Mouse (Mus musculus) ES-E14 (cell line): ENCODE data around the gene Plxdc1. TPM values are rescaled to one million over a fixed set of nuclear protein-coding genes. Genes with fewer than 3 reads are reported as not detected.

Experiments used
- DNase-seq: peaks from one replicate; pipeline ENCODE4 v3.0.0-alpha.2; 2013; ENCODE audit warnings: low read depth, low spot score
- H3K27ac ChIP-seq: 2 replicates; pipeline ENCODE4 v1.5.1; 2012; ENCODE audit warnings: low read depth, mild to moderate bottlenecking, low read length, moderate library complexity, mixed read lengths; ENCODE audit not compliant: poor library complexity, insufficient read depth, severe bottlenecking
- H3K36me3 ChIP-seq: 2 replicates; pipeline ENCODE4 v1.6.1; 2012; ENCODE audit warnings: mild to moderate bottlenecking, low read length, moderate library complexity, mixed read lengths; ENCODE audit not compliant: control insufficient read depth, poor library complexity, insufficient read depth, severe bottlenecking
- H3K4me1 ChIP-seq, 2 experiments: fragments of 150-350 bp in 1 of 2; sonication (generic) in 1 of 2; 2 replicates each; pipeline ENCODE4 v1.6.1; 2012; ENCODE audit warnings: low read length in 2 of 2, mild to moderate bottlenecking in 1 of 2, mixed read lengths in 1 of 2; ENCODE audit not compliant: control insufficient read depth in 2 of 2, insufficient read depth in 2 of 2, poor library complexity in 1 of 2
- H3K4me3 ChIP-seq, 2 experiments: fragments of 150-350 bp in 1 of 2; sonication (generic) in 1 of 2; 2 replicates each; pipeline ENCODE4 v1.5.1; 2012; ENCODE audit warnings: low read length in 2 of 2, low read depth in 1 of 2, mild to moderate bottlenecking in 1 of 2, mixed read lengths in 1 of 2; ENCODE audit not compliant: insufficient read depth in 1 of 2, poor library complexity in 1 of 2, severe bottlenecking in 1 of 2
- H3K9ac ChIP-seq: 2 replicates; pipeline ENCODE4 v1.6.1; 2012; ENCODE audit warnings: low read depth, mild to moderate bottlenecking, low read length, mixed read lengths; ENCODE audit not compliant: poor library complexity, insufficient read depth, severe bottlenecking
- H3K9me3 ChIP-seq: fragments of 150-350 bp; sonication (generic); 2 replicates; pipeline ENCODE4 v1.6.1; 2012; ENCODE audit warnings: low read depth, mild to moderate bottlenecking, low read length; ENCODE audit not compliant: control insufficient read depth, insufficient read depth
- CHD2 ChIP-seq: IDR thresholded peaks from 2 replicates; pipeline ENCODE4 v1.6.1; 2014; ENCODE audit warnings: mild to moderate bottlenecking, low read depth, low read length, inconsistent platforms
- HCFC1 ChIP-seq: IDR thresholded peaks from 2 replicates; pipeline ENCODE4 v1.6.1; 2012; ENCODE audit warnings: low read length, inconsistent platforms, borderline replicate concordance; ENCODE audit not compliant: insufficient read depth
- MAFK ChIP-seq: IDR thresholded peaks from 2 replicates; pipeline ENCODE4 v1.6.1; 2014; ENCODE audit warnings: mild to moderate bottlenecking, low read depth, low read length, inconsistent platforms; ENCODE audit not compliant: insufficient read depth
- ZC3H11A ChIP-seq: IDR thresholded peaks from 2 replicates; pipeline ENCODE4 v1.6.1; 2012; ENCODE audit warnings: low read depth, mild to moderate bottlenecking, inconsistent platforms, low read length, borderline replicate concordance
- ZNF384 ChIP-seq: IDR thresholded peaks from 2 replicates; pipeline ENCODE4 v1.6.1; 2012; ENCODE audit warnings: low read depth, low read length, inconsistent platforms
- in situ Hi-C, 2 experiments: fragments of 600-800 bp; cut with MboI; formaldehyde crosslinking; loops; one replicate each; pipeline ENCODE4 v1.15.1; 2025; ENCODE audit warnings: low sequenced_read_pairs in 2 of 2, inconsistent platforms in 1 of 2; ENCODE audit not compliant: unreplicated experiment in 2 of 2
- total RNA-seq: library from RNA; depleted of rRNA; stranded (reverse); fragments of 300-350 nt; gene quantifications from 2 replicates; pipeline ENCODE4 v1.2.3, GENCODE M21; 2012

The Plxdc1 gene
- total RNA-seq, 1 experiment: 2.5 TPM

GRCm38 (mm10) chr11:97994539-97995100 is 8.4 kb upstream of the Plxdc1 start:
- peak overlapping the region; percentile 65 to 79 for H3K4me3 ChIP-seq
- H3K9ac ChIP-seq: peak overlapping the region; percentile 55; the same call in 1 of the 2 replicates
- in situ Hi-C loops: no loop called here

GRCm38 (mm10) chr11:97988530-97989096 is 2.4 kb upstream of the Plxdc1 start:
- Histone ChIP-seq H3K9ac (peak overlapping the region; percentile 85), H3K27ac (peak overlapping the region; percentile 52), H3K4me3 (peak overlapping the region; percentile 84 to 85), H3K4me1 (peaks cover 0 to 16% of the 10 kb centered on the region in 2 experiments; a peak in 2 of 4 replicates), H3K9me3 (no peaks in the 10 kb centered on the region), H3K36me3 (no peaks in the 10 kb centered on the region)
- DNase-seq: no peak
- in situ Hi-C loops: loop anchor here in 1 of 2 experiments (5.0 kb wide), 1 partner anchor 86 kb away; no protein-coding TSS in a partner anchor
- TF ChIP-seq ZNF384: no peak
- peak; percentile 88 for TF ChIP-seq MAFK
- no peak for TF ChIP-seq ZC3H11A
- no peak for TF ChIP-seq HCFC1

More at GRCm38 (mm10) chr11:97994539-97995100, 8.4 kb upstream of the Plxdc1 start:
- Histone ChIP-seq H3K27ac (no peak overlapping the region), H3K36me3 (no peaks in the 10 kb centered on the region), H3K4me1 (peaks cover 0 to 9% of the 10 kb centered on the region in 2 experiments; a peak in 2 of 4 replicates), H3K9me3 (no peaks in the 10 kb centered on the region)
- TF ChIP-seq ZC3H11A: no peak
- no peak for TF ChIP-seq ZNF384
- no peak for TF ChIP-seq HCFC1
- TF ChIP-seq CHD2: no peak
- no peak for TF ChIP-seq MAFK
- DNase-seq: peak; percentile 90

- TF ChIP-seq ZNF384 (0 out of 2 replicates have a peak, but pooled peaks have one; percentile 25), CHD2 (no peak), ZC3H11A (peak; percentile 98), MAFK (peak; percentile 91), HCFC1 (peak; percentile 67; the same call in 1 of the 2 replicates)
- in situ Hi-C loops: loop anchor here in 1 of 2 experiments (5.0 kb wide), 1 partner anchor 86 kb away; no protein-coding TSS in a partner anchor
These were observed 1.6 kb upstream of the Plxdc1 start for GRCm38 (mm10) chr11:97987551-97988526.

GRCm38 (mm10) chr11:97986738-97987465 is 658 bp upstream of the Plxdc1 start:
- TF ChIP-seq ZC3H11A: no peak
- no peak for TF ChIP-seq MAFK
- TF ChIP-seq HCFC1: no peak
- no peak for TF ChIP-seq CHD2
- TF ChIP-seq ZNF384: no peak
- no peak overlapping the region for H3K27ac ChIP-seq
- H3K9ac ChIP-seq: peak overlapping the region; percentile 70; the same call in 1 of the 2 replicates
- H3K36me3 ChIP-seq: no peaks in the 10 kb centered on the region
- peaks cover 0 to 25% of the 10 kb centered on the region in 2 experiments; a peak in 2 of 4 replicates for H3K4me1 ChIP-seq
- peak overlapping the region; percentile 84 to 90 for H3K4me3 ChIP-seq
- no peak for DNase-seq
- in situ Hi-C loops: loop anchor here in 1 of 2 experiments (5.0 kb wide), 1 partner anchor 85 kb away; no protein-coding TSS in a partner anchor
- no peaks in the 10 kb centered on the region for H3K9me3 ChIP-seq

More at GRCm38 (mm10) chr11:97987551-97988526, 1.6 kb upstream of the Plxdc1 start:
- Histone ChIP-seq H3K36me3 (no peaks in the 10 kb centered on the region), H3K27ac (peak overlapping the region; percentile 69), H3K9ac (peak overlapping the region; percentile 85), H3K4me1 (peaks cover 0 to 23% of the 10 kb centered on the region in 2 experiments; a peak in 2 of 4 replicates), H3K9me3 (no peaks in the 10 kb centered on the region), H3K4me3 (peak overlapping the region; percentile 84 to 85)
- DNase-seq: peak; percentile 96
